ENCODE assay signal across 24 mouse cellular contexts in genomic region chr5:134430087-134430486, GRCm38 (mm10).
"Had no signal": no experiment of that assay in that cellular context is flagged by ENCODE, and none has a peak within 500 bp of the region (broad histone marks: within the 10 kb centered on the region; RNA-seq: fewer than 3 reads in every experiment).

No protein-coding gene starts in this region.

- H3K27me3 ChIP-seq: limb, embryonic 12.5 days; midbrain, embryonic 12.5 days; midbrain, embryonic 15.5 days; neural tube, embryonic 12.5 days; neural tube, embryonic 15.5 days; stomach, embryonic 15.5 days had no signal

- H3K4me3 ChIP-seq: layer of hippocampus, adult 2 months; left cerebral cortex, adult 2 months; limb, embryonic 12.5 days; midbrain, embryonic 12.5 days; midbrain, embryonic 15.5 days; neural tube, embryonic 12.5 days; neural tube, embryonic 15.5 days; stomach, embryonic 15.5 days had no signal

- DNase-seq: kidney, adult 18-20 months; kidney, adult 9 months; kidney, postnatal 25 days; layer of hippocampus, postnatal 36 days; liver; liver, postnatal 0 days; lung, embryonic 14.5 days; right cerebral cortex, adult 18-20 months; right cerebral cortex, postnatal 14 days; right cerebral cortex, postnatal 4 days; spleen, adult 18-20 months; thymus, postnatal 25 days had no signal

- H3K9ac ChIP-seq: limb, embryonic 12.5 days; liver, embryonic 14.5 days; liver, postnatal 0 days; lung, embryonic 14.5 days; midbrain, embryonic 12.5 days; midbrain, embryonic 15.5 days; neural tube, embryonic 12.5 days; neural tube, embryonic 15.5 days; stomach, embryonic 15.5 days had no signal

- H3K27ac ChIP-seq: kidney, postnatal 0 days; layer of hippocampus, adult 2 months; left cerebral cortex, adult 2 months; limb, embryonic 12.5 days; liver, embryonic 14.5 days; macrophage; midbrain, embryonic 12.5 days; midbrain, embryonic 15.5 days; neural tube, embryonic 12.5 days; neural tube, embryonic 15.5 days; stomach, embryonic 15.5 days had no signal

- H3K4me2 ChIP-seq: limb, embryonic 12.5 days; lung, embryonic 14.5 days; midbrain, embryonic 12.5 days; midbrain, embryonic 15.5 days; neural tube, embryonic 12.5 days; neural tube, embryonic 15.5 days; stomach, embryonic 15.5 days had no signal

- H3K9me3 ChIP-seq: limb, embryonic 12.5 days; midbrain, embryonic 12.5 days; midbrain, embryonic 15.5 days; neural tube, embryonic 12.5 days; neural tube, embryonic 15.5 days; stomach, embryonic 15.5 days had no signal

- ATAC-seq: liver, postnatal 0 days; lung, postnatal 0 days; midbrain, embryonic 15.5 days had no signal

- H3K36me3 ChIP-seq: midbrain, embryonic 15.5 days; neural tube, embryonic 15.5 days; stomach, embryonic 15.5 days had no signal

- H3K4me1 ChIP-seq: neural tube, embryonic 12.5 days had no signal
